Mouse (Mus musculus): Measurements from ENCODE around the gene Spin2g. TPM values are rescaled to one million over a fixed set of nuclear protein-coding genes. Genes with fewer than 3 reads are reported as not detected.
"Not testable (repeated sequence)": the region's sequence is repeated elsewhere in the genome, so short reads cannot be mapped to it uniquely, and the experiment has no call there.

The Spin2g gene
- not detected in 2 replicates for total RNA-seq (2014; fragmentation: Nextera tagmentation)
- not detected in 2 replicates for total RNA-seq (2017)

GRCm38 (mm10) chrX:34238633-34239032 lies at the start of gene Spin2g:
Spin2g (minus strand) TSS chrX:34238733.
- ATAC-seq (replicated peaks; ENCODE audit: low FRiP score, low TSS enrichment, poor library complexity, severe bottlenecking): not testable (repeated sequence)

Other genes with a start within 250 kb of the Spin2g start
- not detected in 2 replicates for gene Btbd35f9, start 77.2 kb downstream of the Spin2g start, total RNA-seq (2014; fragmentation: Nextera tagmentation)
- not detected in 2 replicates for gene Btbd35f9, start 77.2 kb downstream of the Spin2g start, total RNA-seq (2017)
- not detected in 2 replicates for gene Btbd35f8, start 211.8 kb upstream of the Spin2g start, total RNA-seq (2014; fragmentation: Nextera tagmentation)
- gene Btbd35f8, start 211.8 kb upstream of the Spin2g start, total RNA-seq (2017): not detected in 2 replicates

Measured in megakaryocyte-erythroid progenitor cell, adult 5-6 weeks (primary cell).